Mouse (Mus musculus): ENCODE results near the gene 1700021F05Rik.

DNA sequence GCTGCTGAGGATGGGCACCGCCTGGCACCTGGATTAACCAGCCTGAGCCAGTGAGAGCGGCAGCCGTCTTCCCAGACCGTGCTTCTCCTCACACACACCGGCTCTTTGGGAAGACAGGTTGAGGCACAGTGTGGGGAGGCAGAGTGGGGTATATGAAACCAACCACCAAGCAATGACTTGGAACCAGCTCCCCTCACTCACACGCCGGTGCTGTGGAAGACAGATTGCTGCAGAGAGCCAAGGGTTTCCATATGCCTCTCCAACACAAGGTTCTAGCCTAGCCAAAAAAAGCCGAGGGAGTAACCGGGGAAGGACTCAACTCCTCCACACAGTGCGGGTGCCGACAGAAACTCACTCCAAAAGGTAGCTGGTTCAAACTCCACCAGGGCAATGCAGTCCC lies 18.5 kb upstream of the 1700021F05Rik start:
- no peak for TF ChIP-seq POLR2A (IDR thresholded peaks at IDR 0.05; ENCODE audit: borderline replicate concordance, control insufficient read depth, low read depth, low read length)
- no peak for TF ChIP-seq CTCF (IDR thresholded peaks at IDR 0.05; ENCODE audit: control insufficient read depth, insufficient read depth, low read length)
